Mouse (Mus musculus) liver, embryonic 14.5 days (tissue): ENCODE measurements at regions not wholly inside any gene's neighbourhood (a gene's known extent, or its start where the extent isn't known, plus 50 kb on each side); places are given as distances from the start of the nearest gene placed in this dataset.
A peak's percentile ranks its signal among the peaks of the same experiment; 100 is the strongest.
"Not testable (repeated sequence)": the region's sequence is repeated elsewhere in the genome, so short reads cannot be mapped to it uniquely, and the experiment has no call there.

ENCODE experiments used
- CTCF ChIP-seq: IDR thresholded peaks from 2 replicates; pipeline ENCODE4 v1.5.1; 2016; ENCODE audit warnings: antibody characterized with exemption, low read depth, control low read depth
- EP300 ChIP-seq: IDR thresholded peaks from 2 replicates; pipeline ENCODE4 v1.6.1; 2016; ENCODE audit warnings: antibody characterized with exemption, low read depth

- peak; percentile 56 for TF ChIP-seq CTCF
- TF ChIP-seq EP300, result not testable (repeated sequence)
These were observed 110.1 kb downstream of the Gm31371 start for GRCm38 (mm10) chr8:20013278-20013677.
